Mouse (Mus musculus) erythroblast, embryonic 14.5 days (primary cell): ENCODE results near the gene Srrm1. TPM values are rescaled to one million over a fixed set of nuclear protein-coding genes. Genes with fewer than 3 reads are reported as not detected.

Source experiments
- H3K27me3 ChIP-seq: 2 replicates; pipeline ENCODE4 v1.6.1; 2012; ENCODE audit warnings: inconsistent platforms; ENCODE audit not compliant: control insufficient read depth
- H3K36me3 ChIP-seq: 2 replicates; pipeline ENCODE4 v1.6.1; 2012; ENCODE audit warnings: mild to moderate bottlenecking, inconsistent platforms; ENCODE audit not compliant: control insufficient read depth
- H3K4me1 ChIP-seq: 2 replicates; pipeline ENCODE4 v1.6.1; 2012; ENCODE audit warnings: inconsistent platforms; ENCODE audit not compliant: control insufficient read depth
- H3K4me3 ChIP-seq: replicated peaks from 2 replicates; pipeline ENCODE3; 2012; ENCODE audit warnings: moderate library complexity, mild to moderate bottlenecking, inconsistent platforms
- H3K9me3 ChIP-seq: 2 replicates; pipeline ENCODE4 v1.6.1; 2012; ENCODE audit warnings: low read length, inconsistent platforms, mixed read lengths; ENCODE audit not compliant: control insufficient read depth
- GATA1 ChIP-seq: IDR thresholded peaks from 2 replicates; pipeline ENCODE4 v1.6.1; 2012; ENCODE audit warnings: low read length, inconsistent platforms, mixed read lengths
- TAL1 ChIP-seq: IDR thresholded peaks from 3 replicates; pipeline ENCODE4 v1.6.1; 2012; ENCODE audit warnings: low read length, inconsistent platforms, mixed read lengths
- polyA plus RNA-seq: library from polyadenylated mRNA; stranded (reverse); fragments of >175 nt; gene quantifications from 2 replicates; pipeline ENCODE4 v1.2.3, GENCODE M21; 2012

Gene Srrm1
- 52.0 and 52.9 TPM in 2 replicates for polyA plus RNA-seq

DNA sequence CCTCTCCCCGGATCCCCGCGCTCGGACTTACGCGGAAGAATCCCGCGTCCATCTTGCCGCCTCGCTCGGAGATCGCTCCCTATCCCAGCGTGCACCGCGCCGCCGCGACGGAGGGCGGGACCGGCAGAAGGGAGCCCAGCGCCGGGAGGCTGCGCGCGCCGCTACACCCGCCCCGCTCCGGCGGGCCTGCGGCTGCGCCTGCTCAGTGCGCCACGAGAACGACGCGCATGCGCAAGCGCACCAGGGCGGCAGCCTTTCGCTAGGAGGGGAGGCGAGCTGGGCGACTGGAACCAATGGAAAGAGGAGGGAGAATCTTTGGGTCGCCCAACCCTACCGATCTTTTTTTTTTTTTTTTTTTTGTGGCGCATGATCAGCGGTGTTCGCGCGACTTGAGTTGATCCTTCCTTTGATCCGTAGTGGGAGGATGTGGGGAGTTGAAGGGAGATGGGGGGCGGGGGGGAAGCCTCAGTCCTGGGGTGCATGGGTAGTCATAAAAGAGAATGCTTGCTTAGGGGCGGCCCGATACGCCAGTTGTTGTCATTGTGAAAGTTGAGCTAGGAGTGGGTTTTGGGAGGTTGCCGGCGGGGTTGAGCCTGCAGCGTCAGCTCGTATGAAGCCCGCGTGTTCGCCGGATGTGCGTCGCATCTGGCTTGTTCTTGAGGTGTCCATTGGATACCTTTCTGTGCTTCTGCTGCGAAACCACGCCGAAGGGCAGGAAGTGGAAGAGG, at the start of gene Srrm1:
Gene Srrm1 (minus strand): TSS at position 256 of the 728 bp plus-strand sequence.
- peaks cover 56% of the 10 kb centered on the region for H3K4me1 ChIP-seq
- peaks cover 5% of the 10 kb centered on the region; the same call in 1 of the 2 replicates for H3K27me3 ChIP-seq
- H3K4me3 ChIP-seq, result peak within 1 kb of the TSS; percentile 99
- H3K36me3 ChIP-seq, result peaks cover 34% of the 10 kb centered on the region
- H3K9me3 ChIP-seq, result no peaks in the 10 kb centered on the region
- TF ChIP-seq TAL1, result no peak
- TF ChIP-seq GATA1, result no peak

DNA sequence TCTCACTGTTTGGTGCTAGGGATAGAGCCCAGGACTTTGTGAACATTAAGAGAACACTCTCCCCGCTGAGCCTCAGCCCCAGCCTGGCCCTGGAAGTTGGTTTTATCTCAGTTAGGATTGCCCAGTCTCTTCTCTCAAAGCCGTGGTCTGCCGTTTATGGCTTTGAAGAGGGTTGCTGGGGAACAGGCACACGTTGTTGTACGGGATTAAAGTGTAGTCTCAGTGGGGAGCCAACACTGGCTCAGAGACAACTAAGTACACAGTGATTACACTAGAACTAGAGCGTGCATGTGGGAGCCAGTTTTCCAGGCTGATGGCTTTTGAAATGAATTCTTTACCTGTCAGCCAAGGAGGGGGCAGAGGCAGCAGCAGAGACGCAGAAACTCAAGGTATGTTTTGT, 48.8 kb upstream of the Srrm1 start:
- peaks cover 53% of the 10 kb centered on the region for H3K4me1 ChIP-seq

DNA sequence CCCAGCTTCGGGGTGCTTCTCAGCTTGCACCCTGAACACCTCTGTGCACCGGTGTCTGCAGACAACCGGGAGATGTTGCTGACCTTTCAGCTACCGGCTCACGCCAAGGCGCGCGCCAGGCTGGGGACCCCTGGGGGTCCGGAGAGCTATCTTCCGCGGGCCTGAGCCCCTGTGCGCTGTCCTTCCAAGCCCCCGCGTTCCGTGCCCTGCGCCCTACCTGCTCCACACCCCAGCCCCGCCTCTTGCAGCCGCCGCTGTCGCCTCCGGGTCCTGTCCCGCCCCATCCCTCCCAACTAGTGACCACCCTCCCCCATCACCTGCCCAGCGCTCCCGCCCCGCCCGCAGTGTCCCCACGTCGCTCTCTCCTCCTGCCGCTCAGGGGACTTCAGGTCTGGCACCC, 44.9 kb upstream of the Srrm1 start, which contains the start of gene Ncmap:
Gene Ncmap (minus strand): TSS at position 237 of the 400 bp plus-strand sequence.
- Histone ChIP-seq H3K4me3 (no peak within 1 kb of the TSS), H3K36me3 (no peaks in the 10 kb centered on the region), H3K9me3 (peaks cover 8% of the 10 kb centered on the region), H3K4me1 (peaks cover 15% of the 10 kb centered on the region), H3K27me3 (peaks cover 59% of the 10 kb centered on the region)
- no peak for TF ChIP-seq GATA1
- no peak for TF ChIP-seq TAL1

More for the DNA sequence above, 48.8 kb upstream of the Srrm1 start:
- H3K9me3 ChIP-seq, result no peaks in the 10 kb centered on the region; the same call in 1 of the 2 replicates
- TF ChIP-seq GATA1, result no peak
- no peak for TF ChIP-seq TAL1
- H3K4me3 ChIP-seq, result no peak overlapping the region
- no peaks in the 10 kb centered on the region; the same call in 1 of the 2 replicates for H3K36me3 ChIP-seq
- H3K27me3 ChIP-seq, result peaks cover 40% of the 10 kb centered on the region

DNA sequence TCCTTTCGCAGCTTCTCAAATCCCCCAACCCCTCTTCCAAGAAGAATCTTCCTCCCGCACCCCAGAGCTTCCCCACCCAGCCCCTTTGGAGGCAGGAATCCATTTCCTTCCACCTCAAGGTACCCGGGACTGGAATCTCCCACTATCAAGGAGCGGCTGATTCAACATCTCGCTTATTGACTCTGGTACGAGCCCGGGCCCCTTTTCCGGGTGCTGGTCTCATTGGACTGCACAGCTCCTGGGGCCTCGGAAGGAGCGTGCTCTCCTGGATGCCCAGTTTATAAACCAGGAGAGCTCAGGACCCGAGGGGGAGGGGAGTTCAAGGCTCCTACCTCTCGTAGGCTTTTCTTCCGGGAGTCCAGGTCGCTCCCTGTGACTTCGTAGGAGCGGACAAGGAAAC, 44.4 kb upstream of the Srrm1 start:
- Histone ChIP-seq H3K4me3 (no peak overlapping the region), H3K36me3 (no peaks in the 10 kb centered on the region), H3K27me3 (peaks cover 64% of the 10 kb centered on the region), H3K9me3 (peaks cover 12% of the 10 kb centered on the region), H3K4me1 (peaks cover 12% of the 10 kb centered on the region)
- TF ChIP-seq TAL1, result no peak
- no peak for TF ChIP-seq GATA1

DNA sequence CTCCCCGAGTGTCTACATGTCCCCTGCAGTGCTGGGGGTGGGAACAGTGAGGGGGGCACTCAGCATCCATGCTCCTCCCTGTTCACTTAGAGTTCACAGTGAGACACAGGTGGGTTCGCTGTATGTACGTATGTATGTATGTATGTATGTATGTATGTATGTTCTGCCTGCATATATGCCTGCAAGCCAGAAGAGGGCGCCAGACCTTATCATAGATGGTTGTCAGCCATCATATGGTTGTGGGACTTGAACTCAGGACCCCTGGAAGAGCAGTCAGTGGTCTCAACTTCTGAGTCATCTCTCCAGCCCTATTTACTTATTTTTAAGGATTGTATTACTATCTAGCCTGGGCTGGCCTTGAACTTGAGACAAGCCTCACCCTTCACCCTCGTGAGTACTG, 43.2 kb upstream of the Srrm1 start:
- no peaks in the 10 kb centered on the region for H3K36me3 ChIP-seq
- TF ChIP-seq GATA1, result no peak
- no peak for TF ChIP-seq TAL1
- H3K4me1 ChIP-seq, result peaks cover 11% of the 10 kb centered on the region
- H3K4me3 ChIP-seq, result no peak overlapping the region
- H3K9me3 ChIP-seq, result peaks cover 12% of the 10 kb centered on the region
- peaks cover 65% of the 10 kb centered on the region for H3K27me3 ChIP-seq

DNA sequence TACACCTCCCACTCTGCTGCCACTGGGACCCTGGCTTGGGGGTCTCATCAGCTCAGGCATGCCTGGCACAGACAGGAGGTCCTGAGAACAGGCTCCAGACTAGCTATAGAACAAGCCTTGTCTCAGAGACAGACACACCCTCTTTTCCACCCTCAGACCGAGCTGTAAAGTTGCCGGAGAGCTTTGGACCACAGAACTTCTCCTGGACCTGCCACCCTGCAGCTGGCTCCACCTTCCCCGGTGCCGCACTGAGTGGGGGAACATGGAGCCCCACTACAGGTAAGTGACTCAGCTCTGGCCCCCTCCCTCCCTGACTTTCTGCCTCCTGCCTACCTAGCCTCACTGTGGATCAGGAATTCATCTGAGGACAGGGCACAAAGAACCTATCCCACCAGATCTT, 42.3 kb upstream of the Srrm1 start:
- peaks cover 12% of the 10 kb centered on the region for H3K9me3 ChIP-seq
- H3K27me3 ChIP-seq, result peaks cover 59% of the 10 kb centered on the region
- TF ChIP-seq GATA1, result no peak
- no peaks in the 10 kb centered on the region for H3K36me3 ChIP-seq
- H3K4me3 ChIP-seq, result no peak overlapping the region
- H3K4me1 ChIP-seq, result peaks cover 8% of the 10 kb centered on the region

DNA sequence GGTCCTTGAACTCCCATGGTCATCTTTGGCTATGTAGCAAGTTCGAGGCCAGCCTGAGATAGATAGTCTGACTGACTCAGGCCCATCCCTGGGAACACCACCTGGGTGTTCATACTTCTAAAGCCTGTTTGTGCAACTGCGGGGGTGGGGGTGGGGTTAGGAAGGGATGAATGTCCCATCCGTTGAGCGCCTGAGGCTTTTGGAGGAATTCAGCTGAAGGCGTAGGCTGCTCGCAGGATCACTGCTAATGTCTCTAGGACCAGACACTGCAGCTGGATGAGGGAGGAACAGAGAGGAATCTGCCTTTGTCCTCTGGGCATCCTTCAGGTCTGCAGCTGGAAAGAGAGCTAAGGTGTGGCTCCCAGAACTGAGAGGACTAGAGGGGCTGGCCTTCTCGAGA, 41.5 kb upstream of the Srrm1 start:
- Histone ChIP-seq H3K4me1 (peaks cover 8% of the 10 kb centered on the region), H3K36me3 (no peaks in the 10 kb centered on the region), H3K27me3 (peaks cover 53% of the 10 kb centered on the region), H3K9me3 (peaks cover 12% of the 10 kb centered on the region), H3K4me3 (no peak overlapping the region)
- TF ChIP-seq GATA1, result no peak

DNA sequence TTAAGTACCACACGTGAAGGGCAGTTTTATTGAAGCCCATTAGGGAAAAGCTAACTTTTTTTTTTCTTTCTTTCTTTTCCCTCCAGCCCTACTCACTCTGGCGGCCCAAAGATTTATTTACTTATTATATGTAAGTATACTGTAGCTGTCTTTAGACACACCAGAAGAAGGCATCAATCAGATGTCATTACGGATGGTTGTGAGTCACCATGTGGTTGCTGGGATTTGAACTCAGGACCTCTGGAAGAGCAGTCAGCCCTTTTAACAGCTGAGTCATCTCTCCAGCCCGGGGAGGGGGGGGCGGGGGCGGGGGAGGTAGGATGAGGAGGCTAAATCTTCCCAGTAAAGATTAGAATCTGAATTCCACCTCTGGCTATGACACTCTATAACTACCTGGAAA, 40.3 kb upstream of the Srrm1 start:
- TF ChIP-seq TAL1, result no peak
- H3K4me1 ChIP-seq, result peaks cover 8% of the 10 kb centered on the region
- no peak overlapping the region for H3K4me3 ChIP-seq
- H3K9me3 ChIP-seq, result peaks cover 12% of the 10 kb centered on the region
- H3K27me3 ChIP-seq, result peaks cover 40% of the 10 kb centered on the region
- no peaks in the 10 kb centered on the region for H3K36me3 ChIP-seq

DNA sequence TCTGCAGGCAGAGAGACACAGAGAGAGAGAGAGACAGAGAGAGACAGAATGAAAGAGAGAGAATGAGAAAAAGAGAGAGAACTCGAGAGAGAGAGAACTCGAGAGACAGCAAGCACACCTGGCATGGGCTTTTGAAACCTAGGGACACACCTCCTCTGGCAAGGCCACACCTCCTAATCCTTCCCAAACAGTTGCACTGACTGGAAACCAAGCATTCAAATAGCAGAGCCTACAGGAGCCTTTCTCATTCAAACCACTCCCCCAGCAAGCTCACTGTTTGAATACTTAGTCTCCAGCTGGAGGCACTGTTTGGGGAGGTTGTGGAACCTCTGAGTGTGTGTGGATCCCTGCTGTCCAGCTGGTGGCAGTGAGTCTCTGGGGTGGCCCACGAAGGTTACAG, 39.7 kb upstream of the Srrm1 start:
- TF ChIP-seq GATA1 (no peak), TAL1 (no peak)
- Histone ChIP-seq H3K4me3 (no peak overlapping the region), H3K4me1 (peaks cover 2% of the 10 kb centered on the region), H3K9me3 (peaks cover 12% of the 10 kb centered on the region), H3K27me3 (peaks cover 36% of the 10 kb centered on the region), H3K36me3 (no peaks in the 10 kb centered on the region)

DNA sequence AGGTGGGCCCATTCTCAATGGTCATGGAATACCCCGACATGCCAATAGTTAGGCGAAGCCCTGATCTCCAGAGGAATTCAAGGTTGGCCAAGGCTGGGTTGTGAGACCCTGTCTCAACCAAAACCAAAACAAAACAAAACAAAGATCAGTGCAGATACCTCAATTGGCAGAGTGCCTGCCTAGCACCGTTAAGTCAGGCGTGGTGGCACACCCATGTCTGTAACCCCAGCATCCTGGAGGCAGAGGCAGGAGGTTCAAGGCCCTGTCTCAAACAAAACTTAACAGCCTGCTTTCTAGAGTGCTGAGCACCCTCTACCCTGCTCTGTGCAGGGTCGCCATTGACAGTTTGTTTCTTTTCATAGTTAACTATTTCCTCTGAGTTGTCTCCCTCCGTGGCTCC, 37.9 kb upstream of the Srrm1 start:
- H3K4me3 ChIP-seq, result no peak overlapping the region
- H3K4me1 ChIP-seq, result no peaks in the 10 kb centered on the region
- no peaks in the 10 kb centered on the region for H3K36me3 ChIP-seq
- H3K27me3 ChIP-seq, result peaks cover 18% of the 10 kb centered on the region
- no peak for TF ChIP-seq TAL1
- peaks cover 4% of the 10 kb centered on the region for H3K9me3 ChIP-seq
